Mouse (Mus musculus) left cerebral cortex, postnatal 36 days (tissue): ENCODE results near the gene Banf1. TPM values are rescaled to one million over a fixed set of nuclear protein-coding genes. Genes with fewer than 3 reads are reported as not detected.
"Not testable (repeated sequence)": the region's sequence is repeated elsewhere in the genome, so short reads cannot be mapped to it uniquely, and the experiment has no call there.

Experiments used
- DNase-seq, 2 experiments: peaks; one replicate each; pipeline ENCODE4 v3.0.0; 2021 to 2022; ENCODE audit warnings: low spot score in 2 of 2, mixed read lengths in 1 of 2
- intact Hi-C: fragments of 180-260 bp; cut with DNase I; formaldehyde crosslinking; loops from one replicate; pipeline ENCODE4 v1.15.1; 2025
- total RNA-seq, 2 experiments: library from RNA; stranded (reverse); gene quantifications; 2 replicates each; pipeline ENCODE4 v1.2.3; 2021

Banf1 gene
- total RNA-seq, 2 experiments from 2014 or later, result 74.3 to 83.3 TPM

GRCm38 (mm10) chr19:5383326-5383725 is 16.4 kb upstream of the Banf1 start:
- intact Hi-C loops, result no loop called here
- no peak for DNase-seq

GRCm38 (mm10) chr19:5377446-5377845 is 10.5 kb upstream of the Banf1 start:
- DNase-seq, result no peak
- intact Hi-C loops, result no loop called here

GRCm38 (mm10) chr19:5374748-5375147 is 7.8 kb upstream of the Banf1 start:
- DNase-seq, result no peak
- intact Hi-C loops, result no loop called here

- intact Hi-C loops, result no loop called here
- DNase-seq, result no peak
Observed at GRCm38 (mm10) chr19:5374177-5374576, 7.2 kb upstream of the Banf1 start.

GRCm38 (mm10) chr19:5372724-5373123 is 5.8 kb upstream of the Banf1 start:
- intact Hi-C loops, result no loop called here
- DNase-seq, result no peak

GRCm38 (mm10) chr19:5370932-5371331 is 4.0 kb upstream of the Banf1 start:
- DNase-seq, result no peak
- intact Hi-C loops, result no loop called here

- intact Hi-C loops, result loop anchor here (5.0 kb wide), 1 partner anchor 70 kb away; the partner anchor contains the start of genes Gal3st3 and Sf3b2
- no peak for DNase-seq
Observed at GRCm38 (mm10) chr19:5367455-5367854, 487 bp upstream of the Banf1 start.

GRCm38 (mm10) chr19:5366175-5367052 is 554 bp downstream of the Banf1 start, which contains the start of gene Eif1ad:
Gene Eif1ad, plus strand, starts transcription at chr19:5366741.
- intact Hi-C loops, result loop anchor here (1.0 to 5.0 kb wide), 2 partner anchors 22 to 69 kb away; partner anchors contain the start of genes Gal3st3, Sart1 and Sf3b2
- DNase-seq, result peak; percentile 97

- no peak for DNase-seq
- intact Hi-C loops, result loop anchor here (1.0 to 5.0 kb wide), 2 partner anchors 23 to 68 kb away; partner anchors contain the start of genes Gal3st3, Sart1 and Sf3b2
Observed at GRCm38 (mm10) chr19:5365751-5366150, 1.2 kb downstream of the Banf1 start.

- no peak for DNase-seq
- intact Hi-C loops, result no loop called here
Observed at GRCm38 (mm10) chr19:5364124-5364523, 2.8 kb downstream of the Banf1 start.

GRCm38 (mm10) chr19:5362186-5362585 is 4.8 kb downstream of the Banf1 start:
- DNase-seq, result no peak
- intact Hi-C loops, result no loop called here

- intact Hi-C loops, result no loop called here
- no peak for DNase-seq
Observed at GRCm38 (mm10) chr19:5356080-5356479, 10.9 kb downstream of the Banf1 start.

- no peak for DNase-seq
- intact Hi-C loops, result no loop called here
Observed at GRCm38 (mm10) chr19:5353609-5354008, 13.4 kb downstream of the Banf1 start.

GRCm38 (mm10) chr19:5349502-5349873 is 17.5 kb downstream of the Banf1 start, which contains the start of gene Cst6:
Gene Cst6, minus strand, starts transcription at chr19:5349574.
- DNase-seq, result not testable (repeated sequence)

GRCm38 (mm10) chr19:5348526-5349501 is 18.2 kb downstream of the Banf1 start:
- peak; percentile 40 to 49 for DNase-seq
- intact Hi-C loops, result no loop called here

More at GRCm38 (mm10) chr19:5349502-5349873, 17.5 kb downstream of the Banf1 start, which contains the start of gene Cst6:
- intact Hi-C loops, result not testable (repeated sequence)

- intact Hi-C loops, result no loop called here
- no peak for DNase-seq
Observed at GRCm38 (mm10) chr19:5348064-5348463, 18.9 kb downstream of the Banf1 start.

GRCm38 (mm10) chr19:5345297-5346131 is 21.5 kb downstream of the Banf1 start:
- intact Hi-C loops, result no loop called here
- no peak for DNase-seq

- no peak for DNase-seq
- intact Hi-C loops, result no loop called here
Observed at GRCm38 (mm10) chr19:5341360-5341759, 25.6 kb downstream of the Banf1 start.

- DNase-seq, result peak; percentile 54 to 74
- intact Hi-C loops, result no loop called here
Observed at GRCm38 (mm10) chr19:5337975-5338374, 29.0 kb downstream of the Banf1 start.
